Mouse (Mus musculus): ENCODE measurements around the gene Rtn4rl1.
A peak's percentile ranks its signal among the peaks of the same experiment; 100 is the strongest.

- no peak for TF ChIP-seq CTCF (IDR thresholded peaks at IDR 0.05; ENCODE audit: low read depth)
- TF ChIP-seq EP300 (IDR thresholded peaks at IDR 0.05; ENCODE audit: low read depth) = peak; percentile 58; the same call in 1 of the 2 replicates
Observed at GRCm38 (mm10) chr11:75269213-75269612, 75.6 kb downstream of the Rtn4rl1 start.

All from liver, postnatal 0 days (tissue).